Mouse (Mus musculus): ENCODE measurements at regions not wholly inside any gene's neighbourhood (a gene's known extent, or its start where the extent isn't known, plus 50 kb on each side); places are given as distances from the start of the nearest gene placed in this dataset.

GRCm38 (mm10) chr4:62755237-62755900 is 195.7 kb downstream of the Rgs3 start:
- DNase-seq (ENCODE audit: low spot score) = peak; percentile 75

- no peak for DNase-seq (ENCODE audit: low spot score)
These were observed 197.1 kb downstream of the Rgs3 start for GRCm38 (mm10) chr4:62756721-62757206.

- no peak for DNase-seq (ENCODE audit: low spot score)
These were observed 201.3 kb downstream of the Rgs3 start for GRCm38 (mm10) chr4:62760748-62761604.

DNA sequence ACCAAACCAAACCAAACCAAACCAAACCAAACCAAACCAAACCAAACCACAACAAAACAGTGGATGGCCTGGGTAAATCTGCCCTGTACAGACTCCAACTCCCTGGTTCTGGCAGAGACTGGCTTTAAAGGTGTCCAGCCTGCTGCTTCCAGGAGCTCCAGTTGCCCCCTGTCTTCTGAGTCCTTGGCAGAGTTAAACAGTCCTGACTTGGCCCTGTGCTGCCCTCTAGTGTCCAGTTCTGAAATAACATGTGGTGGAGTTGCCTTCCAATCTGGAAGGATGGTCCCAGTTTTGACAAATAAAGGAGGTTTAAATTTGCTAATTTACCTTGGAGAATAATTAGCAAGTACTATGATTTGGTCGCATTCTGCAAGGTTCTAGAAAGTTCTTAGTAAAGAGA is 202.0 kb downstream of the Rgs3 start:
- DNase-seq (ENCODE audit: low spot score) = peak; percentile 89

GRCm38 (mm10) chr4:62763990-62764389 is 201.4 kb upstream of the Zfp618 start:
- DNase-seq (ENCODE audit: low spot score) = peak; percentile 85

GRCm38 (mm10) chr4:62769469-62770234 is 195.7 kb upstream of the Zfp618 start:
- DNase-seq (ENCODE audit: low spot score) = no peak

DNA sequence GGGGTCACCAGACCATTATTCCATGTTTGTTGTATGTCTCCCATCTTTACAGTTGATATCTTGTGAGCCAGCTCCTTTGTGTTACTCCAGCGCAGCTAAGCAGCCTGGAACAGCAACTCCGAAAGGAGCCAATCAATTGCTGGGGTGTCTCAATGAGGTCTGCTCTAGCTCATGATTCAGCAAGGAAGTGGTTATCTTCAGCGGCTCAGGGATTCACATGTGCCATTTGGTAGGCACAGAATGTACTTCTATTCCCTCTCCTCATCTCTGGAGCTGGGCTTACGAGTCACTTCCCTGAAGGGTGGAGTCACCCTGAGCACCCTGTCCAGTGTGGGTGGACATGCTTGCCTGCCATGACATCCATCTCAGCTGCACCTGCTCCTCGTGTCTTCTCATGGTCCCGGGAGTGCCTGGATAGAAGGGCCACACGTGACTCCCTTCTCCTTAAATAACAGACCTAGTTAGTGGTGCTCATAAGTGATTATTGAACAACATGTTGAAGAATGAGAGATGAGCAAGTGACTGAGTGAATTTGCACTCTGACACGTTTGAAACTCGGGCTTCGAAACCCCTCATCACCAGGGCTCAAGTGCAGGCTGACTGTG is 190.3 kb upstream of the Zfp618 start:
- no peak for DNase-seq (ENCODE audit: low spot score)

DNA sequence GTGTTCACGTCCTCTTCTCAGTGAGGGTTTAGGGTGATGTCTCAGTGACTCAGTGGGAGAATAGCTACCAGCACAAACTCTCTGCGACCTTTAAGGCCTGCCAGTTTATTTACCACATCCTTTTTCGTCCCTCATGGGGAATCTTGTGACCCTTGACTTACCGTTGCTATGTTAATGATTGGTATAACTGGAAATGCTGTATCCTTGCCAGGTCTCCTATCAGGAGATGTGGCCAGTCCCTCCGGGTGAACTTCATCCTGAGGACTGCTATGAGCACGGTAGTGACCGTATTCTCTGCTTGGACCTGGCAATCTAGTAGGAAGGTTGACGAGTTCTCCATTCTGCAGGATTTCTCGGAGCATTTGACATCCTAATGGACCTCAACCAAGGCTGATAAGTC is 188.5 kb upstream of the Zfp618 start:
- no peak for DNase-seq (ENCODE audit: low spot score)

- no peak for DNase-seq (ENCODE audit: low spot score)
These were observed 187.9 kb upstream of the Zfp618 start for GRCm38 (mm10) chr4:62777436-62777835.

DNA sequence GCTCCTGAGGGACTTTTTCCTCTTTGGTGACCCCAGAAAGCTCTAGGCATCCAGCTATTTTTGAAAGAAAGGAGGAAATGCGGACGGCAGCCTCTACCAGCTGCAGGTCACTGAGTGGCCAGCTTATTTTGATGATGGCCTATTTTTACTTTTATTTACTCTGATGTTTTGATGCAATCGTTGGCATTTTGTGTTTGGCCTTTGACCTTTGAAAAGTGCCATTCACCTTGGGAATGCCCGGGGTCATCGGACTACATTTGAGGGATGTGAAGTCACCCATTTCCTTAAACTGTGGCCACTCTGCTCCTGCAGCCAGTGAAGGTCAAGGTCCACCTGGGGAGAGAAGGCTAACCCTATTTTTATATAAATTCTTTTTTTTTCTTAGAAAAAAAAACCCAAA is 186.8 kb upstream of the Zfp618 start:
- DNase-seq (ENCODE audit: low spot score) = no peak

DNA sequence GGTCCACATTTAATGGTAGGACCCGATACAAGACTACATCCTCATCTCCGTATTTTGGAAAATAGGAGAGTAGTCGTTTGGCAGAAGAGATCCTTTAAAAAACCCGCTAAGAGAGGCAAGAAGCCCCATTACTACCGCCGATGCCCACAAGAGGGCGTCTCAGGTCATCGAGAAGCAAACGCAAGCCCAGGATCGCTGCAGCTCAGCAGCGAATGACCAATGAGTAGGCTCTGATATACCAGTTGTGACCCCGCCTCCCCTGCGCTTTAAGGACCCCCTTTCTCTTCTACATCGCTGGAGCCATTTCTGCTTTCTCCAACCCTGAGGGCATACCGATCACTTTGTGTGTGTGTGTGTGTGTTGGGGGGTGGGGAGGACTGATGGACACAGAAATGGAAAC is 185.0 kb upstream of the Zfp618 start:
- DNase-seq (ENCODE audit: low spot score) = peak; percentile 81

GRCm38 (mm10) chr4:62780837-62781236 is 184.5 kb upstream of the Zfp618 start:
- no peak for DNase-seq (ENCODE audit: low spot score)

- DNase-seq (ENCODE audit: low spot score) = no peak
These were observed 184.0 kb upstream of the Zfp618 start for GRCm38 (mm10) chr4:62781309-62781800.

DNA sequence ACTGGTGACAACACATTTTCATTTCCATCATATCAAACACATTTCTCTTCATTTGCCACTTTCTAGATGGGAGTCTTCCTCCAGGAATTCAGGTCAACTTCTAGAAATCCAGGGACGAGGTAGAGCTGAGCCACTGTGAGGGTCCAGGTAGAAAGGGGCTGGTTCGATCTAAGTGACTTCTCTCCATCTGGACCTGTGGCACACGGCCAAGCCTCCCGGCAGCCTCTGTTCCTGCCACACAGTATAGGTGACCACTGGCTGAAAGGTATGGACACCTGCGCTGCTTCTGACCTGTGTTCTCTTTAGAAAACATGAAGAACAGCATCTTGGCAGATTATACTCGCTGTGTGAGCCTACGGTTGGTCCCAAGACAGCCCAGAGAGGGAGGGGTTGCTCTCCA is 179.7 kb upstream of the Zfp618 start:
- DNase-seq (ENCODE audit: low spot score) = no peak

DNA sequence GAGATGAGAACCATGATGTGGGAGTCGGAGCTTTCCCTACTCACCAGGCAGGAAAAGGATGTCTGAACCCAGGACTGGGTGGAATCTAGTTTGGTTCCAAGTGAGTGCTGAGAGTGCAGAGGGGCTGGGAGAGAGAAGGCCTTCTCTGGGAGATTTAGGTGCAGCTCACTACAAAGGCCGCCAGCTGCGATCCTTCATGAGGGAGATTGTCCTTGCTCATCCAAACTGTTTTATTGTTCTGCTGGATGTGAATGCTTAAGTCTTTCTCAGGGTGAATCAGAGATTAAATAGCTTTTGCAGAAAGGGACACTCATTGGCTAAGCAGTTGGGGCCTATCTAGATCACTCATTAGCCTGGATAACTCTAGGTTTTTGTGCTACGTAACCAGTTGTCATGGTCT is 175.7 kb upstream of the Zfp618 start:
- DNase-seq (ENCODE audit: low spot score) = no peak

GRCm38 (mm10) chr4:62793582-62793981 is 171.8 kb upstream of the Zfp618 start:
- DNase-seq (ENCODE audit: low spot score) = no peak

DNA sequence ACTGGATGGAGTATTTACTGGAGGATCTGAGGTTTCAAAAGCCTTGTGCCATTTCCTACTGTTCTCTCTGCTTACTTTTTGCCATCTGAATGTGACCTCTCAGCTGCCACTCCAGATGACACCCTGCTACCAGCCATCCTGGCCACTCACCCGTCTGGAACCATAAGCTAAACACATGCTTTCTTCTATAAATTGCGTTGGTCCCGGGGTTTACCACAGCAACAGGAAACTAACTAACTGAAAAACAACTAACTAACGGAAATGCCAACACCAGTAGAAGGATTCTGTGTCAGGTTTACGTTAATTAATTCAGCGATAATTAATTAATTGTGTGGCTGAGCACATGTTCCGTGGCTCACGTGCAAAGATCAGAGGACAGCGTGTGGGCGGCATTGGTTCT is 169.8 kb upstream of the Zfp618 start:
- no peak for DNase-seq (ENCODE audit: low spot score)

DNA sequence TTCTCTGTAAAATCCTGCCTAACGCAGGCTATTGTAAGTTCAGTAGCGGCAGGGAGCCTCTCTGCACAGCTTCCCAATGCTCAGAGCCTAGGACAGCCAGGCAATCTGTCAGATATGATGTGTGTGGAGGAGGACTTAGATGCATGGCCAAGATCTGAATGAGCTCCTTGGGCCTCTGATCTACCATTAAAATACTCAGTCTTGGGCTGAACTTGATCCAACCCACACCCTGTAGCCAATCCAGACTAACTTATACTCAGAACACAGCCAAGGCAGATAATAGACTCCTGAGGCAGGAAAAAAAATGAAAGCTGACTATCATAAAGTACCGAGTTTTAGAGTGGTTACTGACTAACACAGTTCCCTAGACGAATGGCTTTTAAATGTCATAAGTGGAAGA is 165.4 kb upstream of the Zfp618 start:
- no peak for DNase-seq (ENCODE audit: low spot score)

DNA sequence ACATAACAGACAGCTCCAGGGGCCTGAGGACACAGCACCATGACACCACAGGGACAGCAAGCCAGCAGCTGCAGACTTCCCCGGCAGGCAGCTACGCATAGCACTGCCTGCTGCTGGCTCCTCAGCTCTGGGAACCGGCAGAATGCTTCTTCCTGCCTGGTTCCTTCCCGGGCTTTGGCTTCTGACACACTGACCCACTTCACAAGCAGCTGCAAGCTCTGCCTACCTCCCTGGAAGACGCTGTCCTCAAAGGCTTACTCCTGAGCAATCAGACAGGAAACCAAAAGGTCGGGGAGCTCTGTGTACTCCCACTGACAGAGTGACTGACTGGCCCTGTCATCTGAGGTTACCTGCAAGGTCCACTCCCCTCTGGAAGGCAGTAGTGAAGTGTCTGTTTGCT is 159.5 kb upstream of the Zfp618 start:
- DNase-seq (ENCODE audit: low spot score) = peak; percentile 11

DNA sequence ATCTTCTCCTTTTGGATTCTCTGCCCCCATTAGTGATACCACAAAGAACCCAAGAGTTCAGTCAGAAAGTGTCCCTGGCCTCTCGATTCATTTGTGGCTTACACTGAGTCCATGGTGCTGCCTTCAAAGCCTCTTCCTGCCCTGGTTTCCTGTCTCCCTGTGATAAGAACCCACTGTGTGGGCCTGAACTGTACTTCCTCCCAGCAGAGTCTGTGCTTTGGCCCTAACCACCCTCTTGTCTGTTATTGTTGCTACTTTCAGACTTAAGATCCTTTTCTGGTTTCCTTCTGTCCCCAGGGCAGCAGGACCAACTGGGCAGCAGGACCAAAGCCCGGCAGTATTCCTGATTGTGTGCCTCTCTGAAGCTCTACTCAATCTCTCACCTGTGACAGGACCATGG is 158.6 kb upstream of the Zfp618 start:
- peak; percentile 7 for DNase-seq (ENCODE audit: low spot score)

DNA sequence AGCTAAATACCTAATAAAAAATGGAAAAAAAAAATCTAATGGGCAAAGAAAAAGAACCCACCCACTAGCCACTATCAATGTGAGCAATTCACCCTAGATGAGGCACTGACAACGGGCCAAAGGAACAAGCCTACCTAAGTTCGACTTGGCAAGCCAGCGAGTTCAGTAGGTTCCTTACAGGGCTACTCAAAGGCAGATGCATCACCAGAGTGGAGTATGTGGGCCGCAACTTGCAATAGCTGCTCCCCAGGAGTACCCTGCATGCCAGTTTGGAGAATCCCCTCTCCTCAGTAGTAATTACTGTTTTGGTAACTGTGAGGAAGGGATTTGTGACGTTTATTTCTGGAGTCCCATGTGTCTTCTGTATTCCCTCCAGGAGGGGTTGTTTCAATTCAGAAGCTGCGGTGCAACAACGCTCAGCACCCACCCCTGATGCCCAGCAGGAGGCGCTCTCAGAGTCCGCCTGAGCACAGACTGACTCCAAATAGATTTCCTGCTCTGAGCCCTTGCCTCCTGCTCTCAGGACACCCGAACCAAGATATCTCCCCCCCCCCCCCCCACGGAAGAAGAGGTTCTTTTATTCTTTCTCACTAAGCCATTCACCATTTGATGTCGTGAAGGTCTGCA is 157.3 kb upstream of the Zfp618 start:
- no peak for DNase-seq (ENCODE audit: low spot score)
